Mouse (Mus musculus) Muller cell, postnatal 12 days (primary cell): ENCODE measurements at regions not wholly inside any gene's neighbourhood (a gene's known extent, or its start where the extent isn't known, plus 50 kb on each side); places are given as distances from the start of the nearest gene placed in this dataset.

Experiments used
- DNase-seq: peaks from one replicate; pipeline ENCODE4 v3.0.0-alpha.2; 2015; ENCODE audit errors: inconsistent ontology term

GRCm38 (mm10) chr1:55983522-55984066 is 577.9 kb downstream of the Plcl1 start:
- no peak for DNase-seq

DNA sequence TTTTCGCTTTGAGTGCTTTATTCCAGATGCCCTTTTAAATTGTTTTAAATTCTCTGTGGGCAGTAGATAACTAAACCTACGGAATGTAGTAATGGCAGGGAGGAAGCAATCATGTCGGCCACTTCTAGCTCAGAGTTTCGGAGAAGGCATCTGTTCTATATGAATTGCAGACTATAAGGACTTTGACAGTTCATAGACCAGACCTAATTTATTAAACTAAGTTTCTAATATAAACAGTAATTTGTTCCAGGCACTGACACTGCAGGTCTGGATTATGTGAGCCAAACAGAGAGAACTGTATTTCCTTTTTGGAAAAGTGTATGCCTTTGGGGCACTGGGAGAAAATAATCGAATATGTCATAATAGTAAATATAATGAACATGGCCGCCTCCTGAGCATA is 591.4 kb downstream of the Plcl1 start:
- no peak for DNase-seq
